Mouse (Mus musculus): ENCODE results near the gene Mpp4.
A peak's percentile ranks its signal among the peaks of the same experiment; 100 is the strongest.

The Mpp4 gene

DNA sequence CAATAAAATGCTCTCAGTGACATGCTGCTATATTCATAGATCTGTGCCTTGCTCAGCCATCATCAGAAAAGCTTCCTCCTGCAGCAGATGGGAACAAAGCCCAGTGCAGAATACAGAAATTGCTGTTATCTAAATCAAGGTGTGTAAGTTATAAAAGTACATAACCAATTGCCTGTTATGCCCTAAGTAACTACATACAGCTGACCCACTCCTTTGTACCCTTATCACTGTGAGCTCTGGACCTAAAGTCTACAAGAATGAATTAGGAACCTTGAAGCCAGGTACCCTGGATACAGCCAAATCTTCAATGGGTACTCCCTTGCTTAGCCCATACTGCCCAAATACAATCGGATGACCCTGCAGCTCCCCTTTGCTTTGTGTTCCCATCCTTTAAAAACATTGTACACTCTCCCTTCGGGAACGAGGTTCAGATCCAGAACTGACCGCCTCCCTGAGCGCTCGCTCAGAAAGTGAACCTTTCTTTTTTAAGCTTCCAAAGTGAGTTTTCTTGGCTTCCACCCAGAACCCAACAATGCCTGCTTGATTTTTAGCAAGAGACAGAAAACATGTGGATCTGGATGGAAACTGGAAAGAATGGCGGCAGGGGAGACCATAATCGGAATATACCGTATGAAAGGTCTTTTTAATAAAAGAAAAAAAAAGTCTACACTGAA lies 3.2 kb upstream of the Mpp4 start:
- DNase-seq = no peak

- no peak for DNase-seq
Observed at GRCm38 (mm10) chr1:59163918-59164317, 729 bp upstream of the Mpp4 start.

GRCm38 (mm10) chr1:59162309-59163024 lies 722 bp downstream of the Mpp4 start:
- no peak for DNase-seq

GRCm38 (mm10) chr1:59161396-59161795 lies 1.8 kb downstream of the Mpp4 start:
- no peak for DNase-seq

GRCm38 (mm10) chr1:59160871-59161270 lies 2.3 kb downstream of the Mpp4 start:
- DNase-seq = peak; percentile 32

- DNase-seq = no peak
Observed at GRCm38 (mm10) chr1:59159136-59159535, 4.1 kb downstream of the Mpp4 start.

DNA sequence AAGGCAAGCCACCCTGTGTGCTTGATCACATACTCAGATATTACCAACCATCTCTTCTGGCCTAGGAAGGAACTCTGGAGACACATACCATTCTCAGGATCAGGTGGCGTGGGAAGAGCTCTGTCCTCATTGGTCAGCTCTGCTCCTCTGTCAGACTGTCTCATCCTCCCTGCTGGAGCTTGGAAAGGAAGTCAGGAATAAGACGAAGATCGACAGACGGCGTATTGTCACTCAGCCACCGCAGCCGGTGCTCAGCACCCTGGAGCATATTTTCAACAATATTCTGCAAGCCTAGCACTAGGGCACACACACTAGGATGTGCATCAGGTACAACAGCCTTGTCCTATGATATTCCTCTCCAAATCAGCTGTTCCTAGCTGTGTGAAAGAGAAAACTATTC lies 4.7 kb downstream of the Mpp4 start:
- no peak for DNase-seq

DNA sequence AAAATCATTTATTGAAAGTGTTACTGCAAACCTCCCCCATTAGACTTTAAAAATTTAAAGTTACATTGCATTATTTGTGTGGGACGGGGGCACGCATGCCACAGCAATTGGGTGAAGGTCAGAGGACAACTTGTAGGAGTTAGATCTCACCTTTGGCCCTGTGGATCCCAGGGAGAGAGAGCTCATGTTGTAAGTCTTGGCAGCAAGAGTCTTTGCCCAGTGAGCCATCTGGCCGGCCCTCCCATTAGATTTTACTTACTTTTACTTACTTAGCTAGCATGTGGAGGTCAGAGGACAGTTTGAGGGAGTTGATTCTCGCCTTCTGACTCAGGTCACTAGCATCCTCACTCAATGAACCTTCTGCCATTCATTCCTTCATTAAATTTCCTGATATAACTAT lies 5.3 kb downstream of the Mpp4 start:
- peak; percentile 28 for DNase-seq

- DNase-seq = no peak
Observed at GRCm38 (mm10) chr1:59152346-59152745, 10.8 kb downstream of the Mpp4 start.

DNA sequence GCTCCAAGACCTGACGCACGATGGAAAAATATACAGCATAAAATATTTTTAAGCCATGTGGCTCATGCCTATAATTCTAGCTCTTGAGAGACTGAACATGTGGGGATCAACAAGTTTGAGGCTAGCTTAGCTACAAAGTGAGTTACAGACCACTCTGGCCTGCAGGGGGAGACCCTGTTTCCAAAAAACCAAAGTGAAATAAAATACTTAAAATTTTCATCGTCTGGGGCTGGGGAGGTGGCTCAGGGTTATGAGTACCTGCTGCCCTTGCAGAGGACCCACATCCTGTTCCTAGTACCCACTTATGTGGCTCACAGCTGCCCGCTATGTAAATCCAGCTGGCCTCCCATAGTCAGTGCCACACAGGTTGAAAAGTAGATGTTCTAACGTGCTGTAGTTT lies 12.6 kb downstream of the Mpp4 start:
- DNase-seq = no peak

GRCm38 (mm10) chr1:59144543-59144942 lies 18.6 kb downstream of the Mpp4 start:
- peak; percentile 60 for DNase-seq

- DNase-seq = peak; percentile 84
Observed at GRCm38 (mm10) chr1:59142809-59143208, 20.4 kb downstream of the Mpp4 start.

GRCm38 (mm10) chr1:59134419-59134818 lies 28.8 kb downstream of the Mpp4 start:
- DNase-seq = no peak

DNA sequence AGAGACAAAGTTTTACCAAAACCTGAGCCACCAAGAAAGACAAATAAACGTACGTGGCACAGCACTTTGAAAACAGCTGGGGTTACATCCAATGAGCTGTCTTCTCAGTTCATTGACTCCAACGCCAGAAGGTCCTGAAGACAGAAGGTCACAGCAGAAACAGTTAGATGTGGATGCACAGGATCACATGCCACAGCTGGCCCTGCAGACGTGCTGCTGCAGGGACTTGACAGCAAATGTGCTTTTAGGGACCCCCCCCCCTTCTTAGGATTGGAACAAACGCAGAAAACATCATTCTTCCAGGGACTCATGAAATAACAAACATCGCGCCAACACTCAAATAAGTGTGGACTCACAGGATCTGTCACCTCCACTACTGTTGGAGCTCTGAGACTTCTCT lies 34.3 kb downstream of the Mpp4 start:
- no peak for DNase-seq

- no peak for DNase-seq
Observed at GRCm38 (mm10) chr1:59125558-59125957, 37.6 kb downstream of the Mpp4 start.

GRCm38 (mm10) chr1:59119720-59120457 lies 43.3 kb downstream of the Mpp4 start, which contains the start of gene Tmem237:
Tmem237 (minus strand) TSS chr1:59120408.
- DNase-seq = peak; percentile 97

DNA sequence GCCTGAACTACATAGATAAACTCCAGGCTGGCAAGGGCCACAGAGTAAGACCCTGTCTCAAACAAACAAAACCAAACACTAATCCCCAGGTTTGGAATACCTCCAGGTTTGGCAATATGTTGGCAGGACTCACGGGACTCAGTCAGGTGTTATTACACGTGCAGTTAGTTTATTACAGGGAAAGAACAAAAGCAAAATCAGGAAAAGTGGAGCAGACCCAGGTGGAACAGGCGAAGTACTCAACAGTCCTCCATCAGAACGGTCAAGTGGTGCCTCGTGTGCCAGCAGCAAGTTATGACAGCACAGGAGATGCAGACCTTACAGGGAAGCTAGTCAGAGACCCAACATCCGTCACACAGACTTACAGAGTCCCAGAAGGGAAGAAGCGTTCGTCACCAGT lies 52.7 kb downstream of the Mpp4 start:
- DNase-seq = no peak

DNA sequence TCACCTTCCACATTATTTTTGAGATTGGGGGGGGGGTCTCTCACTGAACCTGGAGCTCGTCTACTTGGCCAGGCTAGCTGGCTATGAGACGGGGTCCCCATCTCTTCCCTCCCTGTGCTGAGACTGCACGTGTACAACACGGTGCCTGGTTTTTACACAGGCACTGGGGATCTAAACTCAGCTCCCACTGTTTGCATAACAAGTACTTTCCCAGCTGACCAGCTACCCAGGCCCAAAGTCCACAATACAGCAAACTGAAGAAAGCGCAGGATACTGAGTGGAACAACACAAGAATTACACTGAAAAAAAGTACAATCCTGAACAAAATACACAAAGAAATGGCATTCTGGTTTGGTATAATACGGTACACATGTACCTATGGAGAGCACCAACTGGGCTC lies 61.1 kb downstream of the Mpp4 start:
- DNase-seq = no peak

- no peak for DNase-seq
Observed at GRCm38 (mm10) chr1:59101020-59101419, 62.2 kb downstream of the Mpp4 start.

DNA sequence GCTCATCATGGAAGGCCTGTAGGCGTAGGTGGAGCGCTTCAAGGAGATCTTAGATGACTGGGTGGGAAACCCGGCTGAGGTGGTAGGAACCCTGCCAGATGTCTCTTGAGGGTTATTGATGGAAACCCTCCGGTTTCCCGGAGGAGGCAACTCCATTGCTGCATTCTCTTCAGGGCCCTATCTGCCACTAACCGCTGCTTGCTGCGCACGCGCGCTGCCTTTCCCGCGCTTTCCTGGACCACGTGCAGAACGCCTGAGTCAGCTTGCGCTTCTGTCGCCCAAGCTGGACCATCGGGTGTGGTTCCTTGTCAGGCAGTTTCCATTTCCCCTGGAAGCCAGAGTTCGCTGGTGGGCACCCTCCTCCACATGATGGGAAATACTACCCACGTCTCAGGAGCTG lies 68.5 kb downstream of the Mpp4 start, which contains the start of gene C2cd6:
TSS of gene C2cd6 (minus strand) at position 196 of the 400 bp plus-strand sequence.
- no peak for DNase-seq
